Mouse (Mus musculus) kidney, adult 2 months (tissue): ENCODE measurements around the gene Frmd4b. TPM values are rescaled to one million over a fixed set of nuclear protein-coding genes. Genes with fewer than 3 reads are reported as not detected.

Experiments used
- DNase-seq: peaks from one replicate; pipeline ENCODE4 v3.0.0; 2021
- H3K27ac ChIP-seq: fragments of 200-500 bp; 2 replicates; pipeline ENCODE4 v1.5.1; 2012; ENCODE audit warnings: low read depth, low read length, control low read depth, inconsistent platforms; ENCODE audit not compliant: insufficient read depth
- H3K27me3 ChIP-seq: fragments of 200-500 bp; replicated peaks from 2 replicates; pipeline ENCODE4 v1.6.1; 2012; ENCODE audit warnings: mild to moderate bottlenecking, moderate library complexity, low read length, inconsistent platforms; ENCODE audit not compliant: control insufficient read depth, insufficient read depth
- H3K36me3 ChIP-seq: fragments of 200-500 bp; 2 replicates; pipeline ENCODE4 v1.6.1; 2012; ENCODE audit warnings: mild to moderate bottlenecking, moderate library complexity, low read length, inconsistent platforms; ENCODE audit not compliant: control insufficient read depth, insufficient read depth
- H3K4me1 ChIP-seq: fragments of 200-500 bp; 2 replicates; pipeline ENCODE4 v1.6.1; 2011; ENCODE audit warnings: low read length; ENCODE audit not compliant: control insufficient read depth, insufficient read depth
- H3K4me3 ChIP-seq: fragments of 200-500 bp; 2 replicates; pipeline ENCODE4 v1.5.1; 2011; ENCODE audit warnings: mild to moderate bottlenecking, low read depth, low read length, control low read depth; ENCODE audit not compliant: insufficient read depth
- CTCF ChIP-seq: fragments of 200-500 bp; conservative IDR thresholded peaks from 2 replicates; pipeline ENCODE4 v1.5.1; 2011; ENCODE audit warnings: low read depth, mild to moderate bottlenecking, control low read depth, low read length, moderate library complexity, mixed read lengths; ENCODE audit not compliant: insufficient read depth, insufficient read length
- POLR2A ChIP-seq: fragments of 200-500 bp; IDR thresholded peaks from one replicate; pipeline ENCODE4 v1.6.1; 2011; ENCODE audit warnings: low read depth, low read length, control low read depth
- WGBS: fragments of 180-500 bp; shearing (Covaris S2); methylation state at CpG from one replicate; pipeline ENCODE4 v1.1.7; 2018; 5-methylcytosine and 5-hydroxymethylcytosine counted together
- polyA plus RNA-seq: library from polyadenylated mRNA; depleted of rRNA; stranded (reverse); fragments of >200 nt; gene quantifications from 2 replicates; pipeline ENCODE4 v1.2.3, GENCODE M21; 2012

Gene Frmd4b
- polyA plus RNA-seq, 1 experiment = 18.2 TPM

- Histone ChIP-seq H3K27ac (no peak overlapping the region), H3K36me3 (no peaks in the 10 kb centered on the region), H3K4me3 (no peak overlapping the region), H3K4me1 (no peaks in the 10 kb centered on the region), H3K27me3 (no peaks in the 10 kb centered on the region)
- no peak for DNase-seq
- TF ChIP-seq POLR2A = no peak
- TF ChIP-seq CTCF = no peak
- WGBS = 94% methylated on average over 4 of the region's 4 CpGs
These were observed 66.2 kb downstream of the Frmd4b start for GRCm38 (mm10) chr6:97551161-97551560.

- Histone ChIP-seq H3K4me3 (no peak overlapping the region), H3K4me1 (no peaks in the 10 kb centered on the region), H3K36me3 (no peaks in the 10 kb centered on the region), H3K27ac (no peak overlapping the region), H3K27me3 (no peaks in the 10 kb centered on the region; the same call in 1 of the 2 replicates)
- TF ChIP-seq POLR2A (no peak), CTCF (no peak)
- WGBS = 82% methylated on average over 2 of the region's 2 CpGs
- no peak for DNase-seq
These were observed 76.9 kb downstream of the Frmd4b start for GRCm38 (mm10) chr6:97540458-97540857.

- no peak for DNase-seq
- H3K27me3 ChIP-seq = no peaks in the 10 kb centered on the region; the same call in 1 of the 2 replicates
- H3K4me1 ChIP-seq = no peaks in the 10 kb centered on the region
- no peak for TF ChIP-seq POLR2A
- TF ChIP-seq CTCF = no peak
- no peak overlapping the region for H3K4me3 ChIP-seq
- WGBS = 90% methylated on average over 9 of the region's 9 CpGs
- H3K36me3 ChIP-seq = no peaks in the 10 kb centered on the region
- no peak overlapping the region for H3K27ac ChIP-seq
These were observed 81.4 kb downstream of the Frmd4b start for GRCm38 (mm10) chr6:97535763-97536445.

- 41% methylated on average over 4 of the region's 4 CpGs for WGBS
- H3K4me3 ChIP-seq = no peak overlapping the region
- no peaks in the 10 kb centered on the region for H3K4me1 ChIP-seq
- no peaks in the 10 kb centered on the region for H3K27me3 ChIP-seq
- no peaks in the 10 kb centered on the region for H3K36me3 ChIP-seq
- TF ChIP-seq POLR2A (no peak), CTCF (no peak)
- peak; percentile 29 for DNase-seq
- no peak overlapping the region for H3K27ac ChIP-seq
These were observed 86.3 kb downstream of the Frmd4b start for GRCm38 (mm10) chr6:97531043-97531442.

- Histone ChIP-seq H3K27me3 (no peaks in the 10 kb centered on the region), H3K4me1 (no peaks in the 10 kb centered on the region), H3K4me3 (no peak overlapping the region), H3K27ac (no peak overlapping the region), H3K36me3 (no peaks in the 10 kb centered on the region)
- WGBS = 71% methylated on average over 15 of the region's 15 CpGs
- no peak for DNase-seq
- TF ChIP-seq CTCF = no peak
- TF ChIP-seq POLR2A = no peak
These were observed 88.2 kb downstream of the Frmd4b start for GRCm38 (mm10) chr6:97528961-97529680.

- H3K4me1 ChIP-seq = no peaks in the 10 kb centered on the region
- no peaks in the 10 kb centered on the region for H3K36me3 ChIP-seq
- TF ChIP-seq POLR2A (no peak), CTCF (peak; percentile 91)
- H3K4me3 ChIP-seq = no peak overlapping the region
- WGBS = 14% methylated on average over 8 of the region's 8 CpGs
- H3K27ac ChIP-seq = no peak overlapping the region
- DNase-seq = peak; percentile 49
- no peaks in the 10 kb centered on the region for H3K27me3 ChIP-seq
These were observed 91.2 kb downstream of the Frmd4b start for GRCm38 (mm10) chr6:97526092-97526491.

GRCm38 (mm10) chr6:97523118-97523517 is 94.2 kb downstream of the Frmd4b start:
- whole genome bisulfite sequencing = under 1% methylated on average over 11 of the region's 11 CpGs
- H3K4me1 ChIP-seq = peaks cover 14% of the 10 kb centered on the region
- no peak overlapping the region for H3K27ac ChIP-seq
- no peaks in the 10 kb centered on the region for H3K36me3 ChIP-seq
- peak; percentile 78 for DNase-seq
- TF ChIP-seq POLR2A (no peak), CTCF (peak; percentile 96)
- H3K27me3 ChIP-seq = no peaks in the 10 kb centered on the region
- H3K4me3 ChIP-seq = no peak overlapping the region
